Mouse (Mus musculus): Measurements from ENCODE around the gene Wdr82.

GRCm38 (mm10) chr9:106230051-106230733, 59.5 kb downstream of the Wdr82 start:
- TF ChIP-seq CTCF (IDR thresholded peaks at IDR 0.05; ENCODE audit: insufficient read depth, low read length) = no peak
- 0 out of 2 replicates have a peak, but pooled peaks have one; percentile 16 for TF ChIP-seq POLR2A (IDR thresholded peaks at IDR 0.05; ENCODE audit: borderline replicate concordance, extremely low read depth, low read depth, low read length)
